ENCODE assay signal across 8 mouse cellular contexts in the genomic region with DNA sequence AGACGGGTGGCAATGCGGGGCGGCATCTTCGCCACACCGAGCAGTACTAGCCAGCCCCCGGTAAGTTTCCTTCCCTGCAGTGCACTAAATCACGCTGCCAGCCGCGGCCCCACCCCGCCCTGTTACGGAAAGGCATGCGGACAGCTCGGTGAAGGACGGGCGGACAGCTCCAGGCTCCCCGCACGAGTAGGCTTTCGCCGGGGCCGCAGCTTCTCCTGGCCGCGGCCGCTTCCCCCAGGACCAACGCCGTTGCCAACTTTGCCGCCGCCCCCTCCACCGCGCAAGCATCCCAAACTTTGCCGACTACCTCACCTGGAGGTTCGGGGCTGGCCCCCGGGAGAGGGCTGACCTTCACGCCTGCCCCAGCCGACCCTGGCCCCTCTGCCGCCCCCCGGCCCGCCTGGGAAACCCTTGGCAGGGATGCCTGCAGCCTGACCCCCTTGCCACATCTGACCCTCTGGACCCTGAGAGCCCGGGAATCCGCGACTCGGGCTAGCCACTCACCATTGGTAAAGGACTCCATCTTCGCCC. TPM values are rescaled to one million over a fixed set of nuclear protein-coding genes. Genes with fewer than 3 reads are reported as not detected.
DNase-seq lines count a peak whose midpoint lies in the region; ATAC-seq and TF ChIP-seq lines count a peak whose summit lies in the region.

No protein-coding gene starts in this region.

- peak overlapping the region; percentile 94 for H3ac ChIP-seq in C2C12 (ENCODE audit: control insufficient read depth, insufficient read length, low read depth)

- POLR2A ChIA-PET in Patski (lab: Charles Lee) = interaction anchor here (0.6 to 1.6 kb wide), 4 partner anchors 21 to 1783 kb away, joined by 3 to 5 read pairs (median 4); partner anchors contain the start of gene Riok2

- peak overlapping the region; percentile 90 for H3K9ac ChIP-seq in embryonic facial prominence, embryonic 15.5 days
- peak overlapping the region; percentile 100 for H3K9ac ChIP-seq in heart, embryonic 16.5 days (ENCODE audit: low read length)

- H3K4me3 ChIP-seq in C2C12 (ENCODE audit: insufficient read depth, poor library complexity, severe bottlenecking) = peak overlapping the region; percentile 89
- H3K4me3 ChIP-seq in embryonic facial prominence, embryonic 15.5 days (replicated peaks) = peak overlapping the region; percentile 97
- H3K4me3 ChIP-seq in heart, embryonic 16.5 days (ENCODE audit: low read length) = peak overlapping the region; percentile 97

- peaks cover 44% of the 10 kb centered on the region for H3K79me3 ChIP-seq in C2C12 (ENCODE audit: low read depth)

- no peak for DNase-seq in Patski (ENCODE audit: low read depth, low spot score)
- DNase-seq in kidney, postnatal 36 days = peak; percentile 76 to 82
- DNase-seq in lung, postnatal 25 days (ENCODE audit: low spot score) = peak; percentile 73
- peak; percentile 59 to 66 for DNase-seq in right cerebral cortex, postnatal 10 days (ENCODE audit: low spot score in 2 of 2)
- DNase-seq in frontal cortex, postnatal 10 days (ENCODE audit: low spot score in 2 of 2) = no peak

- peak; percentile 15 for ATAC-seq in Patski
- ATAC-seq in embryonic facial prominence, embryonic 15.5 days (ENCODE audit: insufficient number of reproducible peaks, low FRiP score, low TSS enrichment, low read depth) = no peak; the same call in 1 of the 2 replicates
- ATAC-seq in heart, embryonic 16.5 days (replicated peaks; ENCODE audit: extremely low read depth, insufficient read depth, low FRiP score) = peak; percentile 7

- peak overlapping the region; percentile 59 for H3K4me2 ChIP-seq in embryonic facial prominence, embryonic 15.5 days (replicated peaks)
- H3K4me2 ChIP-seq in heart, embryonic 16.5 days (ENCODE audit: low read depth, low read length) = peak overlapping the region; percentile 82

- H3K9me3 ChIP-seq in embryonic facial prominence, embryonic 15.5 days (replicated peaks) = no peaks in the 10 kb centered on the region
- H3K9me3 ChIP-seq in heart, embryonic 16.5 days (replicated peaks; ENCODE audit: control insufficient read depth, low read length) = no peaks in the 10 kb centered on the region

- peaks cover 12% of the 10 kb centered on the region; the same call in 1 of the 2 replicates for H3K4me1 ChIP-seq in embryonic facial prominence, embryonic 15.5 days
- H3K4me1 ChIP-seq in heart, embryonic 16.5 days (ENCODE audit: control insufficient read depth, insufficient read depth, low read length) = peaks cover 24% of the 10 kb centered on the region

- no peaks in the 10 kb centered on the region for H3K36me3 ChIP-seq in C2C12 (ENCODE audit: control insufficient read depth, insufficient read depth)
- H3K36me3 ChIP-seq in embryonic facial prominence, embryonic 15.5 days = no peaks in the 10 kb centered on the region
- H3K36me3 ChIP-seq in heart, embryonic 16.5 days (ENCODE audit: control insufficient read depth, insufficient read depth) = no peaks in the 10 kb centered on the region

- H3K27ac ChIP-seq in embryonic facial prominence, embryonic 15.5 days (replicated peaks) = peak overlapping the region; percentile 100
- peak overlapping the region; percentile 100 for H3K27ac ChIP-seq in heart, embryonic 16.5 days (ENCODE audit: low read length)

- H3K27me3 ChIP-seq in C2C12 (ENCODE audit: control insufficient read depth, insufficient read depth, insufficient read length) = no peaks in the 10 kb centered on the region
- H3K27me3 ChIP-seq in Patski = no peaks in the 10 kb centered on the region
- H3K27me3 ChIP-seq in embryonic facial prominence, embryonic 15.5 days = no peaks in the 10 kb centered on the region
- no peaks in the 10 kb centered on the region for H3K27me3 ChIP-seq in heart, embryonic 16.5 days (ENCODE audit: control insufficient read depth, insufficient read depth, low read length)

- in situ Hi-C loops in Patski (cut with MboI; ENCODE audit: low pct_unique_long_range_greater_than_20kb) = loop anchor here (10.0 kb wide), 1 partner anchor 211 kb away; no protein-coding TSS in a partner anchor

- peaks cover 54% of the 10 kb centered on the region for H3K79me2 ChIP-seq in C2C12 (ENCODE audit: control insufficient read depth, insufficient read depth)

- CTCF ChIA-PET in Patski (lab: Charles Lee) = interaction anchor here (0.7 to 2.4 kb wide), 5 partner anchors 11 to 229 kb away, joined by 3 to 8 read pairs (median 3); no protein-coding TSS in a partner anchor

- TF ChIP-seq CTCF in C2C12 (IDR thresholded peaks at IDR 0.05; ENCODE audit: control insufficient read depth, insufficient read depth, insufficient read length) (no peak), Patski (IDR thresholded peaks at IDR 0.05) (no peak)

- under 1% methylated on average over 42 of the region's 42 CpGs for WGBS in embryonic facial prominence, embryonic 15.5 days
- WGBS in heart, embryonic 16.5 days = under 1% methylated on average over 40 of the region's 42 CpGs

TF ChIP-seq in C2C12, 6 proteins besides CTCF, POLR2A, EP300 and RAD21:
- TF ChIP-seq USF1 (IDR thresholded peaks at IDR 0.05; ENCODE audit: low read depth) = no peak
- TF ChIP-seq CEBPB (IDR thresholded peaks at IDR 0.05; ENCODE audit: low read depth) = no peak
- TF ChIP-seq FOSL1 (IDR thresholded peaks at IDR 0.05; ENCODE audit: insufficient read depth, low read length, poor library complexity, severe bottlenecking) = no peak
- TF ChIP-seq MAX (IDR thresholded peaks at IDR 0.05) = no peak
- TF ChIP-seq MYOG (IDR thresholded peaks at IDR 0.05; ENCODE audit: control insufficient read depth, extremely low read depth, insufficient read length) = no peak
- TF ChIP-seq MYOD1 (IDR thresholded peaks at IDR 0.05; ENCODE audit: control insufficient read depth, insufficient read length, low read depth) = no peak

RNA-seq across cellular contexts. Expression of gene Lnpep, which starts 0.9 kb away (rescaled TPM):
- polyA plus RNA-seq in C2C12 (2012; fragmentation: generic; extraction: Trizol) = 4.5 TPM
- 34.8 TPM for polyA plus RNA-seq in Patski (2021)
- 9.8 and 10.4 TPM in 2 replicates for polyA plus RNA-seq in embryonic facial prominence, embryonic 15.5 days (2015; fragmentation: Nextera tagmentation; extraction: Ambion mirVana)
- polyA plus RNA-seq in heart, embryonic 16.5 days (2015; fragmentation: Nextera tagmentation; extraction: Ambion mirVana) = 12.7 and 12.9 TPM in 2 replicates

Comparison
In these comparisons a context has a peak if more than half of its experiments do, and no peak if none do; other contexts are left out.
1. DNase-seq: peak in kidney, postnatal 36 days (2 of 2), lung, postnatal 25 days (single experiment) and right cerebral cortex, postnatal 10 days (2 of 2); none in Patski (single experiment) and frontal cortex, postnatal 10 days (0 of 2).
2. Peak in every context shown above with its lines, with median percentiles within 50 percentile points of each other: H3K4me3 ChIP-seq.